Mouse (Mus musculus) gastrocnemius, adult 18-20 months (tissue): Measurements from ENCODE around the gene Bmp5. TPM values are rescaled to one million over a fixed set of nuclear protein-coding genes. Genes with fewer than 3 reads are reported as not detected.

Experiments
- microRNA-seq: library from miRNA; unstranded; fragments of <30 nt; microRNA quantifications from one replicate; pipeline ENCODE4 v1.2.0, GENCODE M21; 2021
- total RNA-seq, 2 experiments: library from RNA; stranded (reverse); gene quantifications; 2 replicates each; pipeline ENCODE4 v1.2.3; 2021

The Bmp5 gene
- total RNA-seq, 2 experiments from 2014 or later: 1.2 to 2.2 TPM

Small RNA genes lying within 50 kb of the gene (microRNA-seq; reads per million reads assigned to microRNA genes)
- gene Gm44355: not detected

Other genes with a start within 250 kb of the Bmp5 start
- 10 to 100 TPM; 14.2 to 26.3 TPM for gene Tmod3, start 215.7 kb upstream of the Bmp5 start, total RNA-seq
- gene Tmod2, start 164.0 kb upstream of the Bmp5 start, total RNA-seq: 1 to 10 TPM; 3.7 to 5.0 TPM
- gene Lysmd2, start 149.6 kb upstream of the Bmp5 start, total RNA-seq: 1 to 10 TPM; 4.8 to 7.6 TPM
- 1 to 10 TPM in 1 of 2 experiments, under 1 TPM in 1; 0.93 to 1.6 TPM for gene Scg3, start 91.3 kb upstream of the Bmp5 start, total RNA-seq
- under 1 TPM; 0.12 to 0.39 TPM for gene Hmgcll1, start 239.5 kb downstream of the Bmp5 start, total RNA-seq